Mouse (Mus musculus): ENCODE measurements around the gene Hs3st4.

- TF ChIP-seq POLR2A (IDR thresholded peaks at IDR 0.05; ENCODE audit: borderline replicate concordance, insufficient read depth, low read length) (no peak), CTCF (IDR thresholded peaks at IDR 0.05; ENCODE audit: borderline replicate concordance, insufficient read depth, low read depth, low read length) (peak; percentile 31; the same call in 1 of the 2 replicates)
These were observed 18.0 kb upstream of the Hs3st4 start for GRCm38 (mm10) chr7:123964559-123965142.
